Mouse (Mus musculus): ENCODE measurements around the gene Ltbp1. TPM values are rescaled to one million over a fixed set of nuclear protein-coding genes. Genes with fewer than 3 reads are reported as not detected.

The Ltbp1 gene
- total and polyA plus RNA-seq, 3 experiments = 0.01 to 0.04 TPM; not detected in 1

- no peak overlapping the region for H3K4me3 ChIP-seq (ENCODE audit: control insufficient read depth in 1 of 2, insufficient read depth in 1 of 2, low read depth in 2 of 2, low read length in 2 of 2)
- H3K9ac ChIP-seq (ENCODE audit: control insufficient read depth, low read depth, low read length, poor library complexity, severe bottlenecking) = no peak overlapping the region
- H3K27ac ChIP-seq (ENCODE audit: control insufficient read depth, low read depth, low read length) = no peak overlapping the region
- no peak for TF ChIP-seq TAL1 (IDR thresholded peaks at IDR 0.05; ENCODE audit: low read length)
- no peak for TF ChIP-seq POLR2A (IDR thresholded peaks at IDR 0.05; ENCODE audit: control insufficient read depth in 1 of 2, insufficient read depth in 1 of 2, low read depth in 1 of 2, low read length in 2 of 2, poor library complexity in 1 of 2)
- no peak for TF ChIP-seq USF1 (IDR thresholded peaks at IDR 0.05; ENCODE audit: low read depth, low read length)
- TF ChIP-seq MYB (IDR thresholded peaks at IDR 0.05; ENCODE audit: low read depth, low read length) = no peak
- TF ChIP-seq MEF2A (IDR thresholded peaks at IDR 0.05; ENCODE audit: extremely low read depth, insufficient replicate concordance, low read depth, low read length, poor library complexity, severe bottlenecking) = no peak
- no peak for TF ChIP-seq RCOR1 (IDR thresholded peaks at IDR 0.05; ENCODE audit: low read depth, low read length)
- no peak for TF ChIP-seq POLR2AphosphoS2 (IDR thresholded peaks at IDR 0.05; ENCODE audit: low read length)
- TF ChIP-seq MXI1 (IDR thresholded peaks at IDR 0.05; ENCODE audit: low read depth, low read length) = no peak
- no peak for TF ChIP-seq NELFE (IDR thresholded peaks at IDR 0.05; ENCODE audit: low read depth, low read length)
- no peak for TF ChIP-seq NRF1 (IDR thresholded peaks at IDR 0.05; ENCODE audit: insufficient read depth, low read depth, low read length, poor library complexity, severe bottlenecking)
- TF ChIP-seq GABPA (IDR thresholded peaks at IDR 0.05; ENCODE audit: low read depth, low read length) = no peak
- TF ChIP-seq EP300 (IDR thresholded peaks at IDR 0.05; ENCODE audit: low read depth in 1 of 2, low read length in 2 of 2) = no peak
- TF ChIP-seq SMC3 (IDR thresholded peaks at IDR 0.05; ENCODE audit: low read depth, low read length) = no peak
- no peak for TF ChIP-seq HCFC1 (IDR thresholded peaks at IDR 0.05; ENCODE audit: low read depth, low read length)
- no peak for TF ChIP-seq CHD2 (IDR thresholded peaks at IDR 0.05; ENCODE audit: low read length)
- TF ChIP-seq SIN3A (IDR thresholded peaks at IDR 0.05; ENCODE audit: low read length) = no peak
- no peaks in the 10 kb centered on the region for H3K4me1 ChIP-seq (ENCODE audit: control insufficient read depth in 1 of 2, insufficient read depth in 2 of 2, low read length in 2 of 2)
- no peak for DNase-seq (ENCODE audit: low read depth, low spot score)
- H3K9me3 ChIP-seq (replicated peaks; ENCODE audit: insufficient read depth, low read length) = no peaks in the 10 kb centered on the region
- no peaks in the 10 kb centered on the region for H3K79me2 ChIP-seq (ENCODE audit: control insufficient read depth, insufficient read depth, low read length, poor library complexity)
- H3K27me3 ChIP-seq (ENCODE audit: control insufficient read depth in 1 of 2, insufficient read depth in 2 of 2, low read length in 2 of 2) = no peaks in the 10 kb centered on the region
- H3K36me3 ChIP-seq (ENCODE audit: control insufficient read depth in 1 of 2, insufficient read depth in 2 of 2, low read length in 2 of 2) = no peaks in the 10 kb centered on the region
Observed at GRCm38 (mm10) chr17:75300908-75301307, 295.5 kb downstream of the Ltbp1 start.

GRCm38 (mm10) chr17:75304807-75305420 is 299.5 kb downstream of the Ltbp1 start:
- no peak for DNase-seq (ENCODE audit: low read depth, low spot score)
- Histone ChIP-seq H3K4me3 (ENCODE audit: control insufficient read depth in 1 of 2, insufficient read depth in 1 of 2, low read depth in 2 of 2, low read length in 2 of 2) (no peak overlapping the region), H3K9me3 (replicated peaks; ENCODE audit: insufficient read depth, low read length) (no peaks in the 10 kb centered on the region), H3K27me3 (ENCODE audit: control insufficient read depth in 1 of 2, insufficient read depth in 2 of 2, low read length in 2 of 2) (no peaks in the 10 kb centered on the region), H3K79me2 (ENCODE audit: control insufficient read depth, insufficient read depth, low read length, poor library complexity) (no peaks in the 10 kb centered on the region), H3K27ac (ENCODE audit: control insufficient read depth, low read depth, low read length) (no peak overlapping the region), H3K4me1 (ENCODE audit: control insufficient read depth in 1 of 2, insufficient read depth in 2 of 2, low read length in 2 of 2) (no peaks in the 10 kb centered on the region), H3K36me3 (ENCODE audit: control insufficient read depth in 1 of 2, insufficient read depth in 2 of 2, low read length in 2 of 2) (no peaks in the 10 kb centered on the region), H3K9ac (ENCODE audit: control insufficient read depth, low read depth, low read length, poor library complexity, severe bottlenecking) (no peak overlapping the region)
- TF ChIP-seq MAFK (IDR thresholded peaks at IDR 0.05; ENCODE audit: borderline replicate concordance, low read depth, low read length) (no peak), MEF2A (IDR thresholded peaks at IDR 0.05; ENCODE audit: extremely low read depth, insufficient replicate concordance, low read depth, low read length, poor library complexity, severe bottlenecking) (no peak), CHD2 (IDR thresholded peaks at IDR 0.05; ENCODE audit: low read length) (no peak), USF1 (IDR thresholded peaks at IDR 0.05; ENCODE audit: low read depth, low read length) (no peak), GATA1 (IDR thresholded peaks at IDR 0.05; ENCODE audit: low read depth, low read length) (no peak), TBP (IDR thresholded peaks at IDR 0.05; ENCODE audit: low read depth, low read length) (no peak), TAL1 (IDR thresholded peaks at IDR 0.05; ENCODE audit: low read length) (no peak), ZNF384 (IDR thresholded peaks at IDR 0.05; ENCODE audit: low read depth, low read length) (no peak), EP300 (IDR thresholded peaks at IDR 0.05; ENCODE audit: low read depth in 1 of 2, low read length in 2 of 2) (no peak), POLR2A (IDR thresholded peaks at IDR 0.05; ENCODE audit: control insufficient read depth in 1 of 2, insufficient read depth in 1 of 2, low read depth in 1 of 2, low read length in 2 of 2, poor library complexity in 1 of 2) (no peak), MYB (IDR thresholded peaks at IDR 0.05; ENCODE audit: low read depth, low read length) (no peak), POLR2AphosphoS2 (IDR thresholded peaks at IDR 0.05; ENCODE audit: low read length) (no peak), CHD1 (IDR thresholded peaks at IDR 0.05; ENCODE audit: low read depth, low read length) (no peak), TCF12 (IDR thresholded peaks at IDR 0.05; ENCODE audit: low read depth, low read length) (no peak), SMC3 (IDR thresholded peaks at IDR 0.05; ENCODE audit: low read depth, low read length) (no peak), ZMIZ1 (IDR thresholded peaks at IDR 0.05; ENCODE audit: low read depth, low read length) (no peak), CTCF (IDR thresholded peaks at IDR 0.05 in 2 of 3, conservative IDR thresholded peaks at IDR 0.05 in 1 of 3; ENCODE audit: control insufficient read depth in 1 of 3, insufficient read depth in 1 of 3, low read depth in 2 of 3, low read length in 3 of 3, poor library complexity in 1 of 3, severe bottlenecking in 1 of 3) (no peak), BHLHE40 (IDR thresholded peaks at IDR 0.05; ENCODE audit: borderline replicate concordance, low read depth, low read length) (no peak), USF2 (IDR thresholded peaks at IDR 0.05; ENCODE audit: borderline replicate concordance in 1 of 2, insufficient read depth in 1 of 2, low read depth in 1 of 2, low read length in 2 of 2) (no peak)

Data from MEL (cell line).